Mouse (Mus musculus) ovary, adult 18-20 months (tissue): Measurements from ENCODE around the gene Gm5934.
"Not testable (repeated sequence)": the region's sequence is repeated elsewhere in the genome, so short reads cannot be mapped to it uniquely, and the experiment has no call there.

Experiments
- DNase-seq: peaks from one replicate; pipeline ENCODE4 v3.0.0; 2022; ENCODE audit warnings: low spot score, mixed read lengths

The Gm5934 gene

GRCm38 (mm10) chrX:24500660-24501059 lies at the start of gene Gm5934:
Gene Gm5934 (minus strand): TSS chrX:24500760.
- DNase-seq = not testable (repeated sequence)
